8 mouse cellular contexts compared by ENCODE assay signal in genomic region chr1:168709017-168709681, GRCm38 (mm10).
DNase-seq lines count a peak whose midpoint lies in the region; ATAC-seq and TF ChIP-seq lines count a peak whose summit lies in the region.

No protein-coding gene starts in this region.

- H3K4me1 ChIP-seq in forebrain, embryonic 16.5 days (replicated peaks; ENCODE audit: control insufficient read depth, insufficient read depth, low read length) = peaks cover 11% of the 10 kb centered on the region
- H3K4me1 ChIP-seq in hindbrain, postnatal 0 days (ENCODE audit: insufficient read depth, low read length) = no peaks in the 10 kb centered on the region
- H3K4me1 ChIP-seq in limb, embryonic 15.5 days = peaks cover 20% of the 10 kb centered on the region

- peak overlapping the region; percentile 5; the same call in 1 of the 2 replicates for H3K4me3 ChIP-seq in forebrain, embryonic 16.5 days (replicated peaks; ENCODE audit: low read length)
- no peak overlapping the region for H3K4me3 ChIP-seq in hindbrain, postnatal 0 days (ENCODE audit: low read length)
- H3K4me3 ChIP-seq in limb, embryonic 15.5 days = peak overlapping the region; percentile 12; the same call in 1 of the 2 replicates

- no peak for TF ChIP-seq CTCF in hindbrain, postnatal 0 days (IDR thresholded peaks at IDR 0.05; ENCODE audit: low read depth)

- peak overlapping the region; percentile 32 for H3K4me2 ChIP-seq in forebrain, embryonic 16.5 days (ENCODE audit: low read length)
- H3K4me2 ChIP-seq in hindbrain, postnatal 0 days (ENCODE audit: low read depth, low read length) = peak overlapping the region; percentile 27
- H3K4me2 ChIP-seq in limb, embryonic 15.5 days = peak overlapping the region; percentile 30

- H3K9me3 ChIP-seq in forebrain, embryonic 16.5 days (ENCODE audit: control insufficient read depth, low read length) = no peaks in the 10 kb centered on the region
- no peaks in the 10 kb centered on the region for H3K9me3 ChIP-seq in hindbrain, postnatal 0 days (ENCODE audit: low read length)
- H3K9me3 ChIP-seq in limb, embryonic 15.5 days = no peaks in the 10 kb centered on the region

- peak; percentile 58; the same call in 1 of the 2 replicates for ATAC-seq in forebrain, embryonic 16.5 days
- no peak for ATAC-seq in hindbrain, postnatal 0 days
- ATAC-seq in limb, embryonic 15.5 days (ENCODE audit: insufficient number of reproducible peaks, low FRiP score, low TSS enrichment, low read depth) = peak; percentile 83

- H3K36me3 ChIP-seq in forebrain, embryonic 16.5 days (ENCODE audit: control insufficient read depth, insufficient read depth) = no peaks in the 10 kb centered on the region
- H3K36me3 ChIP-seq in hindbrain, postnatal 0 days (ENCODE audit: insufficient read depth, low read length) = no peaks in the 10 kb centered on the region
- H3K36me3 ChIP-seq in limb, embryonic 15.5 days = no peaks in the 10 kb centered on the region

- H3K9ac ChIP-seq in forebrain, embryonic 16.5 days (replicated peaks; ENCODE audit: low read depth, low read length) = 0 out of 2 replicates have a peak overlapping the region, but pooled peaks have one; percentile 22
- H3K9ac ChIP-seq in hindbrain, postnatal 0 days (replicated peaks; ENCODE audit: low read length) = peak overlapping the region; percentile 13; the same call in 1 of the 2 replicates
- no peak overlapping the region for H3K9ac ChIP-seq in limb, embryonic 15.5 days

- WGBS in forebrain, embryonic 16.5 days = 9% methylated on average over 21 of the region's 21 CpGs
- WGBS in hindbrain, postnatal 0 days = 19% methylated on average over 21 of the region's 21 CpGs
- 7% methylated on average over 21 of the region's 21 CpGs for WGBS in limb, embryonic 15.5 days

- H3K27ac ChIP-seq in forebrain, embryonic 16.5 days (ENCODE audit: low read length) = no peak overlapping the region
- 0 out of 2 replicates have a peak overlapping the region, but pooled peaks have one; percentile 36 for H3K27ac ChIP-seq in hindbrain, postnatal 0 days
- H3K27ac ChIP-seq in limb, embryonic 15.5 days = peak overlapping the region; percentile 81

- DNase-seq in right cerebral cortex, adult 18-20 months = peak; percentile 37
- DNase-seq in right cerebral cortex, postnatal 36 days (ENCODE audit: low spot score in 2 of 2) = no peak
- peak; percentile 32 for DNase-seq in hindbrain, postnatal 0 days (ENCODE audit: low spot score)
- peak; percentile 26 to 41 for DNase-seq in right cerebral cortex, postnatal 10 days (ENCODE audit: low spot score in 2 of 2)
- DNase-seq in spleen, postnatal 10 days (ENCODE audit: low spot score in 2 of 2) = no peak
- no peak for DNase-seq in thymus, postnatal 36 days

- no peaks in the 10 kb centered on the region for H3K27me3 ChIP-seq in forebrain, embryonic 16.5 days (replicated peaks; ENCODE audit: control insufficient read depth, insufficient read depth, low read length)
- H3K27me3 ChIP-seq in hindbrain, postnatal 0 days (ENCODE audit: insufficient read depth, low read length) = no peaks in the 10 kb centered on the region
- H3K27me3 ChIP-seq in limb, embryonic 15.5 days = no peaks in the 10 kb centered on the region

Comparison
In these comparisons a context has a peak if more than half of its experiments do, and no peak if none do; other contexts are left out.
1. DNase-seq: peak in right cerebral cortex, adult 18-20 months (single experiment), hindbrain, postnatal 0 days (single experiment) and right cerebral cortex, postnatal 10 days (2 of 2); none in right cerebral cortex, postnatal 36 days (0 of 2), spleen, postnatal 10 days (0 of 2) and thymus, postnatal 36 days (0 of 2).
2. Peak in every context shown above with its lines, with median percentiles within 50 percentile points of each other: H3K4me2 ChIP-seq.